ENCODE assay signal across 8 mouse cellular contexts in the genomic region with DNA sequence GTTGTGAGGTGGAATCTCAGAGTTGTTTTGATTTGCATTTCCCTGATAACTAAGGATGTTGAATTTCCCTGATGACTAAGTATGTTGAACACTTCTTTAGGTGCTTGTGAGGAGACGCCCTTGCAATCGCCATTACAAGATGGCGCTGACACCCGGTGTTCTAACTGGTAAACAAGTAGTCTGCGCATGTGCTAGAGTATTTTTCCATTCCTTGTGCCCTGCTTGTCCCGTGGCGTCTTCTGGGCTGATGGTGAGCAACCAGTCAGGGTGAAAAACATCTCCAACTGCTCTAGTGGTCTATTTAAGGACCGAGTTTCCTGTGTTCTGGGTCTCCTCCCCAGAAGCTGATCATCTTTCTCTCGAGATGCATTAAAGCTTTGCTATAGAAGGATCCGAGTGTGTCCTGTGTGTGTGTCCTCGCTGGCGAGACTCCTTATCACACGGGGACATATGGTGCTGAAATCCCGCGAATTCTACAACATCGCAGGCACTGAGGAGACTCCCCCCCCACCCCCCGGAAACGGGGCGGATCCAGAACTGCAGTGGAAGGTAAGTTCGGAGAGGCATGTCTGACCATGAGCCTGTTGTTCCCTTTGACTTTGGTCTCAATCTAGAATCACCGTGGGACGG.
A peak's percentile ranks its signal among the peaks of the same experiment; 100 is the strongest.
DNase-seq lines count a peak whose midpoint lies in the region; ATAC-seq and TF ChIP-seq lines count a peak whose summit lies in the region.
"Not testable (repeated sequence)": the region's sequence is repeated elsewhere in the genome, so short reads cannot be mapped to it uniquely, and the experiment has no call there.

No protein-coding gene starts in this region.

- peak; percentile 84 for DNase-seq in CD4-positive, CD25-positive, alpha-beta regulatory T cell, adult 2 months (ENCODE audit: low read depth, low spot score)
- peak; percentile 19 to 51 for DNase-seq in adrenal gland, postnatal 36 days
- peak; percentile 45 to 74 for DNase-seq in heart, adult 18-20 months
- DNase-seq in induced T-regulatory cell, adult 2 months (ENCODE audit: low read depth): peak; percentile 79
- DNase-seq in left cerebral cortex, adult 9 months (ENCODE audit: low spot score in 2 of 2): peak; percentile 3 to 19
- DNase-seq in lung, postnatal 0 days (ENCODE audit: low spot score): not testable (repeated sequence)
- DNase-seq in thymus, postnatal 0 days (ENCODE audit: low spot score): peak; percentile 2

- not testable (repeated sequence) for TF ChIP-seq EP300 in lung, postnatal 0 days (IDR thresholded peaks at IDR 0.05)

- not testable (repeated sequence) for H3K9ac ChIP-seq in lung, postnatal 0 days (replicated peaks; ENCODE audit: low read depth)

- not testable (repeated sequence) for ATAC-seq in lung, postnatal 0 days
- ATAC-seq in neutrophil, adult 5-6 weeks (ENCODE audit: extremely low read depth, insufficient number of reproducible peaks, low FRiP score, poor library complexity, severe bottlenecking): peak; percentile 75

- not testable (repeated sequence) for H3K36me3 ChIP-seq in lung, postnatal 0 days (ENCODE audit: insufficient read depth, low read length)

- 0 out of 2 replicates have a peak overlapping the region, but pooled peaks have one; percentile 6 for H3K4me2 ChIP-seq in lung, postnatal 0 days (replicated peaks; ENCODE audit: low read depth, low read length)

- H3K27ac ChIP-seq in lung, postnatal 0 days (ENCODE audit: low read length): not testable (repeated sequence)

- 89% methylated on average over 22 of the region's 22 CpGs for WGBS in lung, postnatal 0 days

- H3K27me3 ChIP-seq in lung, postnatal 0 days (replicated peaks; ENCODE audit: insufficient read depth, low read length): not testable (repeated sequence)

- H3K4me1 ChIP-seq in lung, postnatal 0 days (ENCODE audit: insufficient read depth, low read depth, low read length): not testable (repeated sequence)

- H3K9me3 ChIP-seq in lung, postnatal 0 days (ENCODE audit: low read length): not testable (repeated sequence)

- TF ChIP-seq CTCF in lung, postnatal 0 days (IDR thresholded peaks at IDR 0.05): not testable (repeated sequence)

- not testable (repeated sequence) for H3K4me3 ChIP-seq in lung, postnatal 0 days (ENCODE audit: low read depth, low read length)
